Mouse (Mus musculus): ENCODE measurements around the gene Gm44805. TPM values are rescaled to one million over a fixed set of nuclear protein-coding genes. Genes with fewer than 3 reads are reported as not detected.
A peak's percentile ranks its signal among the peaks of the same experiment; 100 is the strongest.

Gene Gm44805
- polyA plus RNA-seq, 1 experiment: not detected

GRCm38 (mm10) chr7:19704475-19704874, 23.3 kb upstream of the Gm44805 start:
- no peak for TF ChIP-seq GATA1 (IDR thresholded peaks at IDR 0.05; ENCODE audit: low read length)

- TF ChIP-seq GATA1 (IDR thresholded peaks at IDR 0.05; ENCODE audit: low read length): no peak
Measured at GRCm38 (mm10) chr7:19702859-19703555, 21.8 kb upstream of the Gm44805 start.

GRCm38 (mm10) chr7:19701069-19701761, 20.0 kb upstream of the Gm44805 start:
- TF ChIP-seq GATA1 (IDR thresholded peaks at IDR 0.05; ENCODE audit: low read length): no peak

DNA sequence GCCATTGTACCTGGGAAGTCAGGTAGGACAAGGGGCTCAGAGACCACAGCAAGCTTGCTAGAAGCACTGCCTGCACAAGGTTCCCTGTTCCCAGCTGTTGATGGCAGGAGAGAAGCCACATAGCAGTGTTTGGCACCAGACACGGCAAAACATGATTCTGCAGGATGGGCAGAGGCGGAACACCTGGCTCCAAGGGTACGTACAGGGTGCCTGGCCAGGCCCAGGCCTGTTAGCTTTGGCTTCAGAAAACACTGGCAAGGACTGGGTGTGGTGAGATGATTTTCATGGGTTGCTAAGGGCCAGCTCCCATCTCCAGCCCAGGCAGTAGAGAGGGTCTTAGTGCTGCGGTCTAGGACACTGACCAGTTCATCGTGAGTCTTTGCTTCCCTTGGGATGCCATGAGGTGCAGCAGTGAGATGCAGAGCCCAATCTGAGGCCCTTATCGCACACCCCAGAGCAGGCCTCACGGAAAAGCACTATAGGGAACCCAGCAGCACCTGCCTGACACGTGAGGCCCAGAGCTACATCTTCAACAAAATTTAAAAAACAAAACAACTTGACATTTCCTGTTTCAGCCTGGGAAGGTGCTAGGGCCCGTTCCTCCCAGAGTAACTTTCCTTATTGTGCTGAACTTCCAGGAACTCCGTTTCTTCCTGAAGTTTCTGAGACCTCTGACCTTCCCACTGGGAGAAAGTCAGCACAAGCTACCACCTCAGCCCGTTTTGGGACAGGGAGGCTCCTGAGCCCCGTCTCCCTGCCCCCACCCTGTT, 19.3 kb upstream of the Gm44805 start:
- TF ChIP-seq GATA1 (IDR thresholded peaks at IDR 0.05; ENCODE audit: low read length): no peak

DNA sequence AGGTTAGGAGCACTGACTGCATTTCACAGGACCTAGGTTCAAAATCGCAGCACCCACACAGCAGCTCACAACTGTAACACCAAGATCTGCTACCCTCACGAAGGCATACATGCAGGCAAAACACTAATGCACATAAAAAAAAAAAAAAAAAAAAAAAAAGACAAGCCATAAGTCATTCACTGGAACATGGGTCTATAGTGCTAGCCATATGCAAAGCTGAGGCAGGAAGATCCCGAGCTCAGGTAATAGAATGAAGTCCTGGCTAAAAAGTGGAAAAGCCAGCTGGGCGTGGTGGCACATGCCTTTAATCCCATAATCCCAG, 18.6 kb upstream of the Gm44805 start:
- TF ChIP-seq GATA1 (IDR thresholded peaks at IDR 0.05; ENCODE audit: low read length): no peak

DNA sequence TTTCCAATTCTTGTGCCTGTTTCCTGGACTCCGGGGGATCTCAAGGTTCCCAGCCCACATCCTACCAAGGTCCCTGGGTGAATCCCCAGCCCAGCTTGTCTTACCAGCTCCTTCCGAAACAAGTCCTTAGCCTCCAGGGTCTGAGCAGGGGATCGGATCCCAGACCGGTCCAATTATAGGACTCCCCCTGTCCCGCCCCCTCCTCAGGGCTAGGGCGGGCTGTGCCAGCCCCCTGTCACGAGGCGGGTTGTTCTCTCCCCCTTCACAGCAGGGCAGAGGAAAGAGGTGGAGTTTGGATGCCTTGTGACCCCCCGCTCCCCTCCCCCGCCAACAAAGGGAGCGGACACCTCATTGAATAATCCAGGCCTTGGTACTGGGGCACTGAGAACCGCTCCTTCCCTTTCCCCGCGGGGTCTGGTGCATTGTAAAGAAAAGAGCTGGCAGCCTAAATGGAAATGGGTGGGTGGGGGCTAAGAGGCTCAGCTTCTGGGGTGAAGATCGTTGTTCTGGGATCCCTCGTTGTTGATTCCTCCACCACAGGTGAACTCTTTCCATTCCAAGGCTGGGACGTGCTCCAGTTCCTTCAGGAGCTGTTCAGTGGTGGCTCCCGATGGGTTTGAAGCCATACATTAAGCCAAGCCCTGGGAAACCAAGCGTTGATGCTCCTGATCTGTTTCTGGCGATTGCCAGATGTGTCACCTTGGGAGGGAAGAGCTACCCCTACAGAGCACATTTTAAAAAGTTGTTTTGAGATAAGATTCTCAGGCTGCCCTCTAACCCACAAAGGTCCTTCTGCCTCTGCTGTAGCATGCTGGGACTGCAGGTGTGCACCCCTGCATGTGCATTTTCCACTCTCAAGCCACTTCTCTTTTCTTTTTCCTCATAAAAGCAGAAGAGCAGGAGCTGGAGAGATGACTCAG, 17.9 kb upstream of the Gm44805 start, which contains the start of gene Apoe:
TSS of gene Apoe (minus strand) at position 282 of the 920 bp plus-strand sequence.
- no peak for TF ChIP-seq GATA1 (IDR thresholded peaks at IDR 0.05; ENCODE audit: low read length)

DNA sequence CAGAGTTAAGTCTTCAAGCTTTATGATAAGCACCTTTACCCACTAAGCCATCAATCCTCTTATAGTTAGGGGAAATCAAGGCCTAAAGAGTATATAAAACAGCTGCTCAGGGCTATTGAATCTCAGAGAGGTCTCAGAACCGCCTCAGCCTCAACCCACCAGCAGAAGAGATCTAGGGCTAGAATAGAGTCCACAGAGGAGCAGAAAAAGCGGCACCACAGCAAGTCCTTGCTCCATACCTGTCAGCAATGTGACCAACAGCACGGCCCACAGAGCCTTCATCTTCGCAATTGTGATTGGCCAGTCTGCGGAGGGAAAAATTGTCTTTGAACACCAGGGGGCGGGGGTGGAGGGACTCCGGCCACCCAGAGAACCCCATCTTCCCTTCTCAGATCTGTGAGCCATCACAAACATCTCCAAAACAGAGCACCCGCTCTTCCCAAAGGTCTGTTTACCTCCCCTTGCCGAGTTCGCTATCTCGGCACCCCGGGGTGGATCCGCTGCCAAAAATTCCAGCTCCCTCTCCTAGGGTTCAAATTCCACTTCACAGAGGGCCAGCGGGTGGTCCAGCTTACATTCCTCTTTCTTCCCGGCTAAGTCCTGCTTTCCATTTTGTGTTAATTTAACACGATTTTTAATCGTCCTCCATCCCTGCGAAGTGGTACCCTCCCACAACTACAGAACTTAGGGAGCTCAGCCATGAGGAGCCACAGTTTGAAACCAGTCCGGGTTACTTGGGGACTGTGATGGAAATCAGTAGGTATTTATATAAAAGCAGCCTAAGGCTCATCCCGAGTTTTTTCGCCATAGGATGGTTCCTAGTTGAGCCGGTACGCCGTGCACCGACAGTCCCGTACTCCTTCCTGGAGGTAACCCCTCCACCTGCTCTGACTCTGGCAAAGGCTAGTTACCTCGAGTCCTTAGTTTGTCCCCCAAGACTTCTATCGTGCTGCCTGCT, 17.0 kb upstream of the Gm44805 start:
- no peak for TF ChIP-seq GATA1 (IDR thresholded peaks at IDR 0.05; ENCODE audit: low read length)

- TF ChIP-seq GATA1 (IDR thresholded peaks at IDR 0.05; ENCODE audit: low read length): no peak
Measured at GRCm38 (mm10) chr7:19696336-19696873, 15.2 kb upstream of the Gm44805 start.

- no peak for TF ChIP-seq GATA1 (IDR thresholded peaks at IDR 0.05; ENCODE audit: low read length)
Measured at GRCm38 (mm10) chr7:19695881-19696280, 14.7 kb upstream of the Gm44805 start.

- peak; percentile 89 for TF ChIP-seq GATA1 (IDR thresholded peaks at IDR 0.05; ENCODE audit: low read length)
Measured at GRCm38 (mm10) chr7:19695213-19695594, 14.0 kb upstream of the Gm44805 start.

DNA sequence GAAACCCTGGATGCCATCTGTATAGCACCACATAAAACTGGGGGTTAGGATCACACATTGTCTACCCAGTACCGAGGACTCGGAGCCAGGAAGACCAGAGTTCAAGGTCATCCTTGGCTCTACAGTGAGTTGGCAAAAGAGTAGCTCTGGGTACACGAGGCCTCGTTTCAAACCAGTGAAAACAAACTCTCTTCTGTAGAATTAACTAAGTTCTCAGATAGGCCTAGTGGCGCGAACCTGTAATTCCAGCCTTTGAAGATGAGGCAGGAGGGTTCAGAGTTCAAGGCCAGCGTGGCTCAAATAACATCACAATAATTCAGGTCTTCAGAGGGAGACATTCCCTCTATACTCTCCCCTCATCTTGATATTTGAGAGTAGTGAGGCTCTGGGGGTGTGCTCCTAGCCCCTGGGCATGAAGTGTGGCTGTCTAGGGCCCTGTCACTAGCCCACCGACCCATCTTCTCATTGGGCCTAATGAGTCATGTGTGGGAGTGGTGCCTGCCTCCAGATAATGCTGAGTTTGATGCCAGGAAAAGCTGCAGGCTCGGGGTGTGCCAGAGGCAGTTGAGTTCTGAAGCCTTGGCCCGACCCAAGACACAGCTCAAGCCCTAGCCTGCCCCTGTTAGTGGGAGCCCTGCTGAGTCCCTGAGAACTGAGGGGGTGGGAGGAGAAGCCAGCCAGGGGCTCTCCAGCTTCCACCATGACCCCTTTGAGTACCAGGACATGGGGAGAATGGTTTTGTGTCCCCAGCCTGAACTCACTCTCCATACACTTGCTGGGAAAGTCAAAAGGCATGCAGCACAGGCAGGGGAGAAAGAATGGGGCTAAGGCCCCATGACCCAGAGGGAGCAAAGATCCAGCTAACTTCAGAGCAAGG, 13.4 kb upstream of the Gm44805 start:
- TF ChIP-seq GATA1 (IDR thresholded peaks at IDR 0.05; ENCODE audit: low read length): no peak

DNA sequence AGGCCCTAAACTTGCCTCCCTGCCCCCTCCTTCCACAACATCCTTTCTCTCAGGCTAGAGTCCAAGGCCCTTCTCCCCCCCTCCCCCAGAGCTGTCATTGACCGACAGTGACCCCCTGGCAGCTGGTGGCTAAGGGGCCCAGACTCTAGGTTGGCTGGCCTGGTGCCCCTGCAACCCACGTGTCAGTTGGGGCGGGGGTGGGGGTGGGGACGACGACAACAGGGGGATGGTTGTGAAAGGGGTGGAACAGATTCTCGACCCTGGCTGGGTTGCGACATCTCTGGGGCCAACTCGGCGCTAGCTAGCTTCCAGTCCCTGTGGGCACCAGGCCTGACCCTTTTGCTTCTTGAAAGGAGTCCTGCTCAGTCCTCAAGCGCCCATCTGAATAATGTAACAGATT, 12.2 kb upstream of the Gm44805 start:
- TF ChIP-seq GATA1 (IDR thresholded peaks at IDR 0.05; ENCODE audit: low read length): no peak
